Mouse (Mus musculus): ENCODE measurements around the gene Hmx1. TPM values are rescaled to one million over a fixed set of nuclear protein-coding genes. Genes with fewer than 3 reads are reported as not detected.

The Hmx1 gene
- polyA plus RNA-seq (2012; rRNA removed) = not detected in 2 replicates

DNA sequence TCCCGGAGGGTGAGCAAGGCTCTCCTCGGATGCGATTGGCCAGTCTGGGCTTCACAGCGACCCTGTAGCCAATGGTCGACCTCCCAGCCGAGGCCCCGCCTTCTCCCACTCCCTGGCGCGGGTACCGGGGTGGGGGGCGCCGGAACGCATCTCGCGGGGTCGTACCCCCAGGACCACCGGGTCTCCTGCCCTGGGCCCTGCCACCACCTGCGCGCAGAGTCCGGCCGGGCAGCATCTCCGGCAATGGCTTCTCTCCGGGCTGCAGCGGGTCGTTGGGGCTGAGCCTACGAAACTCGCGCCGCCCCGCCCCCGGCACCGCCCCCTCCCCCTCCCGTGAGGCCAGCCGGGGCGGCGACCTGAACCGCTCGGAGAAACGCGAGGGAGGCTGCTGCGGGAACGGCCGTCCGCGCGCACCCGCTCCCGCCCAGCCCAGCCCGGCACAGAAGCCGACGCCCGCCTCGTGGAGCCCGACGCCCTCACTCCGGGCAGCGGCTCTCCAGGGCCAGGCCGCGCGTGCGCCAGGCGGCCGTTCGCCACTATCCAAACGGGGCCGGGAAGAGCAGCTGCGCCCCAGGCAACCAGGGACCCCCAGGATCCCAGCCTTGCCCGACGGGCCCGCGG lies at the start of gene Hmx1:
Gene Hmx1, plus strand, starts transcription at position 618 of the 621 bp plus-strand sequence.

Other genes starting within 250 kb of the Hmx1 start
- gene Adra2c, start 110.8 kb upstream of the Hmx1 start, polyA plus RNA-seq (2012; rRNA removed) = not detected in 2 replicates
- 1.3 and 1.9 TPM in 2 replicates for gene Cpz, start 136.6 kb downstream of the Hmx1 start, polyA plus RNA-seq (2012; rRNA removed)
- 1.6 and 1.7 TPM in 2 replicates for gene Trmt44, start 186.0 kb downstream of the Hmx1 start, polyA plus RNA-seq (2012; rRNA removed)
- 6.1 and 7.3 TPM in 2 replicates for gene Acox3, start 193.9 kb downstream of the Hmx1 start, polyA plus RNA-seq (2012; rRNA removed)